Mouse (Mus musculus) MEL-GATA-1-ER (cell line): ENCODE measurements around the gene Ivd.
A peak's percentile ranks its signal among the peaks of the same experiment; 100 is the strongest.

ENCODE experiments used
- DNase-seq: peaks from one replicate; pipeline ENCODE4 v3.0.0-alpha.2; 2012; ENCODE audit warnings: low read depth; ENCODE audit errors: extremely low read depth

Ivd gene

GRCm38 (mm10) chr2:118861454-118862339 is at the start of gene Ivd:
TSS of gene Ivd (plus strand) at chr2:118861954.
- DNase-seq, result peak; percentile 96

- no peak for DNase-seq
Observed at GRCm38 (mm10) chr2:118812724-118813123, 49.0 kb upstream of the Ivd start.

GRCm38 (mm10) chr2:118813981-118814836 is 47.5 kb upstream of the Ivd start, which contains the start of gene Knstrn:
TSS of gene Knstrn (plus strand) at chr2:118814003.
- DNase-seq, result peak; percentile 81

- DNase-seq, result no peak
Observed at GRCm38 (mm10) chr2:118822800-118823199, 39.0 kb upstream of the Ivd start.

GRCm38 (mm10) chr2:118824396-118824795 is 37.4 kb upstream of the Ivd start:
- DNase-seq, result no peak

- DNase-seq, result no peak
Observed at GRCm38 (mm10) chr2:118829096-118829495, 32.7 kb upstream of the Ivd start.

- DNase-seq, result no peak
Observed at GRCm38 (mm10) chr2:118834061-118834460, 27.7 kb upstream of the Ivd start.

GRCm38 (mm10) chr2:118835115-118835514 is 26.6 kb upstream of the Ivd start:
- DNase-seq, result no peak

GRCm38 (mm10) chr2:118838330-118838729 is 23.4 kb upstream of the Ivd start:
- no peak for DNase-seq

- DNase-seq, result no peak
Observed at GRCm38 (mm10) chr2:118841186-118841585, 20.6 kb upstream of the Ivd start.

GRCm38 (mm10) chr2:118841774-118842173 is 20.0 kb upstream of the Ivd start:
- DNase-seq, result peak; percentile 58

- no peak for DNase-seq
Observed at GRCm38 (mm10) chr2:118844427-118844826, 17.3 kb upstream of the Ivd start.

GRCm38 (mm10) chr2:118846246-118846645 is 15.5 kb upstream of the Ivd start:
- no peak for DNase-seq

- DNase-seq, result no peak
Observed at GRCm38 (mm10) chr2:118851756-118852155, 10.0 kb upstream of the Ivd start.

GRCm38 (mm10) chr2:118862340-118862675 is 554 bp downstream of the Ivd start:
- no peak for DNase-seq

GRCm38 (mm10) chr2:118870601-118871000 is 8.8 kb downstream of the Ivd start:
- DNase-seq, result no peak

GRCm38 (mm10) chr2:118871032-118871431 is 9.3 kb downstream of the Ivd start:
- DNase-seq, result no peak

- DNase-seq, result no peak
Observed at GRCm38 (mm10) chr2:118873018-118873417, 11.3 kb downstream of the Ivd start.

- no peak for DNase-seq
Observed at GRCm38 (mm10) chr2:118873890-118874430, 12.2 kb downstream of the Ivd start.

GRCm38 (mm10) chr2:118875316-118875715 is 13.6 kb downstream of the Ivd start:
- no peak for DNase-seq

- no peak for DNase-seq
Observed at GRCm38 (mm10) chr2:118876453-118876852, 14.7 kb downstream of the Ivd start.

GRCm38 (mm10) chr2:118881019-118881418 is 19.3 kb downstream of the Ivd start:
- DNase-seq, result no peak
